In genomic region chr11:21088356-21088755, GRCm38 (mm10) we compare ENCODE assay signal across 18 mouse cellular contexts. TPM values are rescaled to one million over a fixed set of nuclear protein-coding genes. Genes with fewer than 3 reads are reported as not detected.
A peak's percentile ranks its signal among the peaks of the same experiment; 100 is the strongest.
DNase-seq lines count a peak whose midpoint lies in the region; TF ChIP-seq lines count a peak whose summit lies in the region.
"Had no signal": no experiment of that assay in that cellular context is flagged by ENCODE, and none has a peak within 500 bp of the region (broad histone marks: within the 10 kb centered on the region; RNA-seq: fewer than 3 reads in every experiment).

No protein-coding gene starts in this region.

- no peak for TF ChIP-seq CTCF in testis, adult 2 months (IDR thresholded peaks at IDR 0.05; ENCODE audit: control insufficient read depth, insufficient read depth, insufficient replicate concordance, low read depth, low read length)

- peaks cover 3% of the 10 kb centered on the region for H3K4me1 ChIP-seq in testis, adult 2 months (ENCODE audit: control insufficient read depth, insufficient read depth, low read length)

- peak overlapping the region; percentile 13 for H3K4me3 ChIP-seq in testis, adult 2 months (ENCODE audit: control insufficient read depth, low read depth, low read length)
- H3K4me3 ChIP-seq: embryonic facial prominence, embryonic 10.5 days; embryonic facial prominence, embryonic 12.5 days; forebrain, embryonic 13.5 days; forebrain, embryonic 15.5 days had no signal

- no peak for TF ChIP-seq POLR2A in testis, adult 2 months (IDR thresholded peaks at IDR 0.05; ENCODE audit: control insufficient read depth, low read depth, low read length)

- no peaks in the 10 kb centered on the region for H3K27me3 ChIP-seq in testis, adult 2 months (ENCODE audit: control insufficient read depth, insufficient read depth, low read length)
- H3K27me3 ChIP-seq: embryonic facial prominence, embryonic 12.5 days; forebrain, embryonic 13.5 days; forebrain, embryonic 15.5 days had no signal

- no peak overlapping the region for H3K27ac ChIP-seq in testis, adult 2 months (ENCODE audit: control insufficient read depth, insufficient read depth, low read depth, low read length)
- H3K27ac ChIP-seq: embryonic facial prominence, embryonic 10.5 days; embryonic facial prominence, embryonic 12.5 days; forebrain, embryonic 13.5 days; forebrain, embryonic 15.5 days had no signal

- no peaks in the 10 kb centered on the region for H3K36me3 ChIP-seq in testis, adult 2 months (ENCODE audit: control insufficient read depth, insufficient read depth, low read length)
- H3K36me3 ChIP-seq: embryonic facial prominence, embryonic 10.5 days; embryonic facial prominence, embryonic 12.5 days; forebrain, embryonic 15.5 days had no signal

- DNase-seq in heart, adult 11 months: peak; percentile 56
- DNase-seq in heart, adult 18-20 months: no peak
- DNase-seq in testis, postnatal 10 days (ENCODE audit: low spot score): no peak
- no peak for DNase-seq in urinary bladder, postnatal 25 days (ENCODE audit: low spot score)
- DNase-seq: adrenal gland, adult 2 months; adrenal gland, postnatal 10 days; adrenal gland, postnatal 25 days; cerebellum, adult 11-12 months; cerebellum, adult 2 months; cerebellum, adult 9-10 months; cerebellum, postnatal 10 days; cerebellum, postnatal 25 days; forebrain, postnatal 0 days had no signal

RNA-seq across cellular contexts. Expression of gene Peli1, which starts 2.7 kb away (rescaled TPM):
- total RNA-seq in heart, adult 18-20 months (2021): 10 to 100 TPM; 12.7 to 17.6 TPM
- polyA plus RNA-seq in testis, adult 2 months (2012; rRNA removed): 4.7 and 5.2 TPM in 2 replicates
